Mouse (Mus musculus) left cerebral cortex, postnatal 14 days (tissue): ENCODE data around the gene Ric8b. TPM values are rescaled to one million over a fixed set of nuclear protein-coding genes. Genes with fewer than 3 reads are reported as not detected.

ENCODE experiments used
- DNase-seq, 2 experiments: peaks; one replicate each; pipeline ENCODE4 v3.0.0; 2021 to 2022; ENCODE audit warnings: low spot score in 2 of 2, mixed read lengths in 1 of 2
- intact Hi-C: fragments of 180-260 bp; cut with DNase I; formaldehyde crosslinking; loops from one replicate; pipeline ENCODE4 v1.15.1; 2025
- long read RNA-seq, 2 experiments: library from polyadenylated mRNA; stranded (forward); transcript quantifications; one replicate each; pipeline ENCODE4 v2.0.0; 2021
- total RNA-seq, 2 experiments: library from RNA; stranded (reverse); gene quantifications; 2 replicates each; pipeline ENCODE4 v1.2.3; 2021

Ric8b gene
- 10 to 100 TPM; 42.7 to 43.8 TPM for total RNA-seq
- long read RNA-seq, experiment 1, transcript Ric8b-202 (9 exons, 2,909 nt), result major isoform, 12 of 29 reads
- long read RNA-seq, experiment 1, transcript Ric8b-201 (10 exons, 3,069 nt), result minor isoform, 10 of 29 reads
- long read RNA-seq, experiment 1, partial matches to known transcripts, result 3 of 29 reads
- long read RNA-seq, experiment 1, other reads (novel, unspliced or antisense), result 4 of 29 reads
- long read RNA-seq, experiment 2, transcript Ric8b-201 (10 exons, 3,069 nt), result minor isoform, 5 of 24 reads
- long read RNA-seq, experiment 2, transcript Ric8b-202 (9 exons, 2,909 nt), result major isoform, 13 of 24 reads
- long read RNA-seq, experiment 2, partial matches to known transcripts, result 3 of 24 reads
- long read RNA-seq, experiment 2, other reads (novel, unspliced or antisense), result 3 of 24 reads

DNA sequence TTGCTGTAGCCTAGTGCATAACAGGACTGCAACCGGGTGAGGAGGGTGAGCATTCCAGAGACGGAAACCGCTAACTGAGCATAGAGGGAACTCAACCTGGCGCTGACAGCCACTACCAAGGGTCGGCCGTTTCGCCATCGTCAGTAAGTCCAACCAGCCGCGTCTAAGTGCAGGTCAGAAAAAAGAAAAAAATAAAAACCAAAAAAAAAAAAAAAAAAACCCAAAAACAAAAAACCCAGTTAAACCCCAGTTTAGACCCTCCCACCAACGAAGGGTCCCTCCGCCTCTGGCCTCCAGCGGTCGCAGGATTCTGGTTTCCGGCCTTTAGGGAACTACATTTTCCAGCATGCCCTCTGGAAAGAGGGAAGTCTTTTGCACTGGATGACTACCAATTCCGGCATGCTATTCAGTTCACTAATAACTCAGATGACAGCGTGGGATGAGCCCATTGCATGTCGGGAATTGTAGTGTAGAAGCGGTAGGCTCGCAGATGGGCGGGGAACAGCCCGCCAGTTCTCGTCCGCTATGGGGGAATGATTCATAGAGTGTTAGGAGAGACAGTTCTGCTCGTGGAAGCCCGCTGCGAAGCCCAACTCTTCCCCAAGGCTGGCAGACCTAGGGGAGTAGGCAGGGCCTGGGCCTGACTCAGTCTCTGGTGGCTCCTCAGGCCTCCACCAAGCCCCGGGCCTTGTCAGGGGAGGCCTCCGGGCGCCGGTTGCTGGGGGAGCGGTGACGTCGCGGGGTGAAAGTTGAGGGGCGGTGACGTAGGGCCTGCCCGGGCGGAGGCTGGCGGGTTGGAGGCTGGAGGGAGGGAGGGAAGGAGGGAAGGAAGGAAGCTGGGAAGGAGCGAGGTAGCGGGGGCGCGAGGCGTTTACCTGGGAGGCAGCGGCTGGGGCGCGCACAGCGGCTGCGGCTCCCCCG lies at the start of gene Ric8b:
TSS of gene Ric8b (plus strand) at position 807 of the 921 bp plus-strand sequence.
- DNase-seq, result peak; percentile 93 to 99
- intact Hi-C loops, result loop anchor here (5.0 to 10.0 kb wide), 2 partner anchors 128 to 275 kb away; no protein-coding TSS in a partner anchor

DNA sequence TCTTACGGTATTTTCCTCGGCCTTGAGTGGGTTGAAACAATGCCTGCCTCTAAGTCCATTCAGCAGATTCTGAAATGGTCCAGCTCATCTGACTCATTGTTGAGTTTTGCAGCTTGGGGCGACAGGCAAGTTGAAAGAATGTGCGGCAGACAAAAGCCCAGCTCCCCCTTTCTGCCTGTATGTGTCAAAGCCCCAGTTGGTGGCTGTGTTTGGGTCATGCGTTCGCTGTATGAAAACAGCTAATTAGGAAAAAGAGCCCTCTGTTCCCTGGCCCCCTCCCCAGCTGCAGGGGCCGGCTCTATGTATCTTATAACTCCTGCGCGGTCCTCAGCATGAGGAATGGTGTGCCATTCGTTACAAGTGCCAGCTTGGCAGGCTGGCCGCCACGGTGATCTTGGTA lies 46.1 kb upstream of the Ric8b start:
- no peak for DNase-seq
- intact Hi-C loops, result no loop called here

- DNase-seq, result no peak
These were observed 45.5 kb upstream of the Ric8b start for GRCm38 (mm10) chr10:84871921-84872320.

DNA sequence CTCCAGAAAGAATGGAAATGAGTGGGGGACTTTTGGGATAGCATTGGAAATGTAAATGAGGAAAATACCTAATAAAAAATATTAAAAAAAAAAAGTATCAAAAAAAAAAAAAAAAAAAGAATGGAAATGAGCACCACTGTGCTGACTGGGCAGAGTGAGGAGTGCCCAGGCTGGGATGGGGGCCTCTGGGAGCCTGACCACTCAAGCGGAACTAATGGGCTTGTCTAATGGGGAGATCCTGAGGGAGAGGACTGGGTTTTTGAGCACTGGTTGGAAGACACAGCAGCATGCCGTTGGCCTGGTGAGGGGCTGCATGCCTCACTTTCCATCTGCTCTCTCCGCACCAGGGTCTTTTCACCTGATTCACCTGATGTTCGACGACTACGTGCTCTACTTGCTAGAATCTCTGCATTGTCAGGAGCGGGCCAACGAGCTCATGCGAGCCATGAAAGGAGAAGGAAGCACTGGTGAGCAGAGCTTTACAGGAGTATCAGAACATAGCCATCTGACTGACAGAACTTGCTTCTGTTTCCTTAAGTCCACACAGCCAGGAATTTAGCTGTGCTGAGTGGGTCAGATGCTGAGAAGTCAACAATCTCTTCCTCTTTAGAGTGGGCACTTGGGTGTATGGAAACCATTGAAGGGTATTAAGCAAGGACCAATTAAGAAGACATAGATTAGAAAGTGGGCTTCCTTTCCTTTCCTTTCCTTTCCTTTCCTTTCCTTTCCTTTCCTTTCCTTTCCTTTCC lies 37.4 kb upstream of the Ric8b start:
- DNase-seq, result no peak
- intact Hi-C loops, result no loop called here

More at GRCm38 (mm10) chr10:84871921-84872320, 45.5 kb upstream of the Ric8b start:
- intact Hi-C loops, result no loop called here

- DNase-seq, result no peak
- intact Hi-C loops, result no loop called here
These were observed 34.9 kb upstream of the Ric8b start for GRCm38 (mm10) chr10:84882528-84882927.

- no peak for DNase-seq
- intact Hi-C loops, result no loop called here
These were observed 32.0 kb upstream of the Ric8b start for GRCm38 (mm10) chr10:84885341-84885884.

GRCm38 (mm10) chr10:84886221-84886627 lies 31.2 kb upstream of the Ric8b start:
- intact Hi-C loops, result no loop called here

DNA sequence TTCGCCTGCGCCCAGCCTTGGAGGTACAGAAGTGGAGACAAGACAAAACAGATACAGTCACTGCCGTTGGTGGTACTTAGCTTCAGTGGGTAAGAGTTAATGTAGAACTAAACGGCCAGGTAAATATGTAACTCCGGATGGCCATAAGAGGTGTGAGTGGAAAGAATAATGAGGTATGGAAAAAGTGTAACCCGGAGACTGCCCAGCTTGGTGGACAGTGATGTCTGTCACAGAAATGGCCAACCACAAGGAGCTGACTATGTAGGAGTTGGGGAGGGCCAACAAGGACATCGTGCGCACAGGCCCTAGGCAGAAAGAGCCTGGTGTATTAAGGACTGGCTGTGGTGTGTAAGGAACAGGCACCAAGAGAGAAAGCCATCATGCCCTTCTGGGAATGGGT lies 30.6 kb upstream of the Ric8b start:
- DNase-seq, result no peak
- intact Hi-C loops, result no loop called here

More at GRCm38 (mm10) chr10:84886221-84886627, 31.2 kb upstream of the Ric8b start:
- no peak for DNase-seq

GRCm38 (mm10) chr10:84889096-84889846 lies 28.1 kb upstream of the Ric8b start:
- no peak for DNase-seq

DNA sequence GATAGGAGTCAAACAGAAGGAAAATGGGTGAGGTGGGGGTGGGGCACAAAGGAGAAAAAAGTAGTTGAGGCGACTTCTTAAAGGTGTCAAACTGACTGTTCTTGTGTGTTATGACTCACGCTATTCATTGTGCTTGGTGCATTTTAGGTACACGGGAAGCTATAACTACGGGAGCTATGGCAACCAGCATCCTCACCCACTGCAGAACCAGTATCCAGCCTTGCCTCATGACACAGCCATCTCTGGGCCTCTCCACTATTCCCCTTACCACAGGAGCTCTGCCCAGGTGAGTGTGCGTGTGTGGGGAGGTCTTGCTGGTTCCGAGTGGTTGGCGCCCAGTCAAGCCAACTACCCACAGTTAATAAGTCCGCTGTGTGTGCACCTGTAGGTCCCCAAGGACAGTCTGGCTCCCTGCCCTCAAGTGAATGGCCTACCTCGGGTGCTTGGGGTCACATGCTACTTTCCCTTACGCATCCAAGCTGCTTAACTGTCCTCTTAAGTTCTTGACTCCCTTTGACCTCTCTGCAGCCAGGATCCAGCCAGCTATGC lies 21.5 kb upstream of the Ric8b start:
- intact Hi-C loops, result no loop called here
- DNase-seq, result peak; percentile 39 to 76

More at GRCm38 (mm10) chr10:84889096-84889846, 28.1 kb upstream of the Ric8b start:
- intact Hi-C loops, result no loop called here

GRCm38 (mm10) chr10:84896941-84897930 lies 20.2 kb upstream of the Ric8b start:
- no peak for DNase-seq
- intact Hi-C loops, result no loop called here

DNA sequence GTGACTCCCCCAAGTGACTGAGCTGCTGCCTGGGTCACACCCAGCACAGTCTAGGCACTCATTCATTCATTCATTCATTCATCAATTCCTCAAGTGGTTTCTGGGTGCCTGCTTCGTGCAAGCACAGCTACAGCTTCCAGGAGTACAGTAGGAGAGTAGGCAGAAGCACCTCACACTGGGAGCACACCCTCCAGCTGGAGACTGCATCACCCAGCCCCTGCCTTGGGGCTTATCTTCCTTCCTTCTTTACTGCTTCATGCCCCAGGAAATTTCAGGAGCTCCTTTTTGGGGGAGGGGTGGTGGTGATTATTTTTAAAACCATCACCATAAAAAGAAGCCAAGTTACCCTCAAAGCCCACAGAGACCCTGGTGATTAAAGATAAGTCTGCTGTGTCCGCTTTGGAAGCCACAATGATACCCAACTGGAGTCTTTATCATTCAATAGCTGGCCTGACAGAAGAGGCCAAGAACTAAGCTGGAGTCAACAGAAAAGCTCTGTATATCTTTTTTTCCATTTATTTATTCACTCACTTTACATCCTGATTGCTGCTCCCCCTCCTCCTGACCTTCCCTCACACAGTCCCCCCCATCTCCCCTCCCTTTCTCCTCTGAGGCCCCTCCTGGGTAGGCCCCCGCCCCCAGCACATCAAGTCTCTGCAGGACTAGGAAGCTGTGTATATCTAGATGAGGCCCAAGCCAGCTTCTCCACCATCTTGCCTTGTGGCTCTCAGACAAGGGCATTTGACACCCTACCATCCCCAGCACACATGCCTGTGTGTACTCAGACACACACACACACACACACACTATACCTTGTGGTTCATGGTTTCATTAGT lies 19.1 kb upstream of the Ric8b start:
- intact Hi-C loops, result no loop called here
- no peak for DNase-seq

- intact Hi-C loops, result no loop called here
- DNase-seq, result no peak
These were observed 15.7 kb upstream of the Ric8b start for GRCm38 (mm10) chr10:84901676-84902075.

DNA sequence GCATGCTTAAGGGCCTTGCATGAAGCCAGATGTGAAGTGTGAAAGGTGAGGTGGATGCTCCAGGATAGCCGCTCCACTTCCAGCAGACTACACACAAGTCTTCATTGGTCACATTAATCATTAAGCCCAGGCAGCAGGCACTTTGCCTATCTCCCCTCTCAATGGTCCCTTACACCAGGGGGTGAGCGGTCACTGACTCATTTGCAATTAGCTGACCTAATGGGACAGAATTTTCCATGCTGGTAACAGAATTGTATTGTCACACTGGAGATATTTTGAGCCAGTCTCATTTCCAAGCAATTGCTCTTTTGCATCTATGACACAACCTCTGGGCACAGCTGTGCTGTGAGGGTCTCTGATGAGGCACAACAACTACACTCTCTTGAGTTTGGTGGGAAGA lies 15.2 kb upstream of the Ric8b start:
- intact Hi-C loops, result no loop called here
- DNase-seq, result no peak

- intact Hi-C loops, result no loop called here
- DNase-seq, result peak; percentile 56 to 75
These were observed 14.1 kb upstream of the Ric8b start for GRCm38 (mm10) chr10:84903307-84903706.

DNA sequence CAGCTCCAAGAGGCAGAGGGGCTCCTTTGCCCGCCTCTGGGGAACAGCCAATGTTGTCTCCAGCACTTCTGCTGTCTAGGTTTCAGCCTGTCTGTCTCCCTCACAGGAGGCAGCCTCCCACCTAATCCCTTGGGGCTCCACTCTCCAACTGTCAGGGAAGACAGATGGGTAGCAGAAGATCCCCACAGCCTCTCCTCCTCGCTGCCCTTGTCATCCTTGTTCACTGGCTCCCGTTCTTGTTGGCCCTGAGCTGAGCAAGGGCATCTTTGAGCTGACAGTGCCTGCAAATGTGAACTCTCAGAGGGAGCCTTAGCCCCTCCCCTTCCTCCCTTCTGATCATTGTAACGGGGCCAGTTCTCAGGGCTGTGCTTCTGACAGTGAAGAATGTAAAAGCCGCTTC lies 13.7 kb upstream of the Ric8b start:
- intact Hi-C loops, result no loop called here
- peak; percentile 39 to 46 for DNase-seq
